Mouse (Mus musculus): ENCODE measurements around the gene Taf1b.

The Taf1b gene

GRCm38 (mm10) chr12:24603266-24603665 is 105.1 kb downstream of the Taf1b start:
- DNase-seq (ENCODE audit: low spot score in 2 of 2) = peak in 1 of 2 experiments; percentile 57

GRCm38 (mm10) chr12:24606166-24606565 is 108.0 kb downstream of the Taf1b start:
- DNase-seq (ENCODE audit: low spot score in 2 of 2) = no peak

Data from right cerebral cortex, postnatal 36 days (tissue).